Mouse (Mus musculus) heart, embryonic 16.5 days (tissue): ENCODE measurements around the gene Galnt2. TPM values are rescaled to one million over a fixed set of nuclear protein-coding genes. Genes with fewer than 3 reads are reported as not detected.

Source experiments
- ATAC-seq: fragments of 200-750 bp; cut with Nextera tagmentation; replicated peaks from 2 replicates; pipeline ENCODE4 v1.8.0; 2017; ENCODE audit warnings: moderate number of reproducible peaks; ENCODE audit not compliant: insufficient read depth, low FRiP score; ENCODE audit errors: extremely low read depth
- H3K27ac ChIP-seq: fragments of 300-500 bp; sonication (generic); 2 replicates; pipeline ENCODE4 v1.5.1; 2014; ENCODE audit warnings: mild to moderate bottlenecking, low read length, control low read depth, moderate library complexity
- H3K27me3 ChIP-seq: fragments of 300-500 bp; sonication (generic); 2 replicates; pipeline ENCODE4 v1.6.1; 2014; ENCODE audit warnings: low read length, mixed read lengths; ENCODE audit not compliant: control insufficient read depth, insufficient read depth
- H3K36me3 ChIP-seq: fragments of 300-500 bp; sonication (generic); 2 replicates; pipeline ENCODE4 v1.6.1; 2014; ENCODE audit not compliant: control insufficient read depth, insufficient read depth
- H3K4me1 ChIP-seq: fragments of 300-500 bp; sonication (generic); 2 replicates; pipeline ENCODE4 v1.6.1; 2014; ENCODE audit warnings: low read length, mixed read lengths; ENCODE audit not compliant: control insufficient read depth, insufficient read depth
- H3K4me2 ChIP-seq: fragments of 300-500 bp; sonication (generic); 2 replicates; pipeline ENCODE4 v1.6.1; 2014; ENCODE audit warnings: low read depth, mild to moderate bottlenecking, control low read depth, low read length
- H3K4me3 ChIP-seq: fragments of 300-500 bp; sonication (generic); 2 replicates; pipeline ENCODE4 v1.5.1; 2014; ENCODE audit warnings: mild to moderate bottlenecking, control low read depth, low read length
- H3K9ac ChIP-seq: fragments of 300-500 bp; sonication (generic); 2 replicates; pipeline ENCODE4 v1.6.1; 2014; ENCODE audit warnings: low read length, control low read depth
- H3K9me3 ChIP-seq: fragments of 300-500 bp; sonication (generic); replicated peaks from 2 replicates; pipeline ENCODE4 v1.6.1; 2016; ENCODE audit warnings: low read length; ENCODE audit not compliant: control insufficient read depth
- WGBS: fragments of 180-500 bp; shearing (Covaris S2); extraction: QIAGEN DNeasy Blood & Tissue Kit; methylation state at CpG from one replicate; pipeline ENCODE4 v1.1.7; 2014; 5-methylcytosine and 5-hydroxymethylcytosine counted together
- polyA plus RNA-seq: library from polyadenylated mRNA; unstranded; fragments of >200 nt; fragmentation: Nextera tagmentation; extraction: Ambion mirVana; gene quantifications from 2 replicates; pipeline ENCODE4 v1.2.1, GENCODE M21; 2015

The Galnt2 gene
- polyA plus RNA-seq, 1 experiment from 2014 or later: 35.6 TPM

GRCm38 (mm10) chr8:124294900-124295299 lies 63.7 kb downstream of the Galnt2 start:
- Histone ChIP-seq H3K9me3 (no peaks in the 10 kb centered on the region), H3K4me2 (0 out of 2 replicates have a peak overlapping the region, but pooled peaks have one; percentile 1), H3K4me3 (no peak overlapping the region), H3K27me3 (no peaks in the 10 kb centered on the region), H3K4me1 (peaks cover 30% of the 10 kb centered on the region), H3K36me3 (no peaks in the 10 kb centered on the region), H3K9ac (peak overlapping the region; percentile 9; the same call in 1 of the 2 replicates), H3K27ac (peak overlapping the region; percentile 60)
- ATAC-seq: no peak
- 56% methylated on average over 10 of the region's 10 CpGs for WGBS

- peak overlapping the region; percentile 60; the same call in 1 of the 2 replicates for H3K27ac ChIP-seq
- H3K4me2 ChIP-seq: no peak overlapping the region
- no peak overlapping the region for H3K4me3 ChIP-seq
- H3K9ac ChIP-seq: no peak overlapping the region
- H3K36me3 ChIP-seq: no peaks in the 10 kb centered on the region
- WGBS: 77% methylated on average over 6 of the region's 6 CpGs
- peaks cover 31% of the 10 kb centered on the region for H3K4me1 ChIP-seq
- H3K9me3 ChIP-seq: no peaks in the 10 kb centered on the region
- no peak for ATAC-seq
- H3K27me3 ChIP-seq: no peaks in the 10 kb centered on the region
These were observed 64.2 kb downstream of the Galnt2 start for GRCm38 (mm10) chr8:124295357-124295756.

GRCm38 (mm10) chr8:124301512-124301911 lies 70.3 kb downstream of the Galnt2 start:
- H3K27ac ChIP-seq: no peak overlapping the region
- no peak overlapping the region for H3K4me3 ChIP-seq
- WGBS: 71% methylated on average over 4 of the region's 4 CpGs
- no peaks in the 10 kb centered on the region for H3K36me3 ChIP-seq
- no peak overlapping the region for H3K4me2 ChIP-seq
- no peak overlapping the region for H3K9ac ChIP-seq
- H3K27me3 ChIP-seq: no peaks in the 10 kb centered on the region
- H3K9me3 ChIP-seq: no peaks in the 10 kb centered on the region
- ATAC-seq: no peak
- H3K4me1 ChIP-seq: peaks cover 14% of the 10 kb centered on the region

- Histone ChIP-seq H3K27me3 (no peaks in the 10 kb centered on the region), H3K36me3 (no peaks in the 10 kb centered on the region), H3K9me3 (no peaks in the 10 kb centered on the region), H3K9ac (no peak overlapping the region), H3K4me2 (no peak overlapping the region), H3K27ac (no peak overlapping the region), H3K4me1 (peaks cover 16% of the 10 kb centered on the region), H3K4me3 (no peak overlapping the region)
- no peak for ATAC-seq
- 77% methylated on average over 7 of the region's 7 CpGs for WGBS
These were observed 70.9 kb downstream of the Galnt2 start for GRCm38 (mm10) chr8:124301935-124302555.

GRCm38 (mm10) chr8:124303211-124303902 lies 72.2 kb downstream of the Galnt2 start:
- Histone ChIP-seq H3K4me1 (peaks cover 21% of the 10 kb centered on the region), H3K9ac (no peak overlapping the region), H3K27me3 (no peaks in the 10 kb centered on the region), H3K4me2 (no peak overlapping the region), H3K36me3 (no peaks in the 10 kb centered on the region), H3K27ac (no peak overlapping the region), H3K9me3 (no peaks in the 10 kb centered on the region), H3K4me3 (no peak overlapping the region)
- 84% methylated on average over 15 of the region's 15 CpGs for WGBS
- ATAC-seq: no peak

GRCm38 (mm10) chr8:124304141-124304540 lies 73.0 kb downstream of the Galnt2 start:
- WGBS: 72% methylated on average over 4 of the region's 4 CpGs
- ATAC-seq: no peak
- Histone ChIP-seq H3K27me3 (no peaks in the 10 kb centered on the region), H3K36me3 (no peaks in the 10 kb centered on the region), H3K27ac (no peak overlapping the region), H3K9me3 (no peaks in the 10 kb centered on the region), H3K4me3 (no peak overlapping the region), H3K9ac (no peak overlapping the region), H3K4me1 (peaks cover 21% of the 10 kb centered on the region), H3K4me2 (no peak overlapping the region)

- ATAC-seq: no peak
- WGBS: 47% methylated on average over 7 of the region's 7 CpGs
- peak overlapping the region; percentile 69 for H3K27ac ChIP-seq
- H3K9me3 ChIP-seq: no peaks in the 10 kb centered on the region
- H3K27me3 ChIP-seq: no peaks in the 10 kb centered on the region
- no peak overlapping the region for H3K4me2 ChIP-seq
- no peak overlapping the region for H3K4me3 ChIP-seq
- H3K4me1 ChIP-seq: peaks cover 20% of the 10 kb centered on the region
- no peaks in the 10 kb centered on the region for H3K36me3 ChIP-seq
- H3K9ac ChIP-seq: no peak overlapping the region
These were observed 75.4 kb downstream of the Galnt2 start for GRCm38 (mm10) chr8:124306574-124306973.

GRCm38 (mm10) chr8:124307700-124308099 lies 76.5 kb downstream of the Galnt2 start:
- H3K4me1 ChIP-seq: peaks cover 16% of the 10 kb centered on the region
- no peaks in the 10 kb centered on the region for H3K27me3 ChIP-seq
- no peaks in the 10 kb centered on the region for H3K36me3 ChIP-seq
- no peak overlapping the region for H3K9ac ChIP-seq
- H3K4me3 ChIP-seq: no peak overlapping the region
- ATAC-seq: no peak; the same call in 1 of the 2 replicates
- no peak overlapping the region for H3K4me2 ChIP-seq
- no peak overlapping the region for H3K27ac ChIP-seq
- WGBS: 83% methylated on average over 10 of the region's 10 CpGs
- H3K9me3 ChIP-seq: no peaks in the 10 kb centered on the region

GRCm38 (mm10) chr8:124310509-124310908 lies 79.3 kb downstream of the Galnt2 start:
- no peak overlapping the region for H3K4me2 ChIP-seq
- H3K36me3 ChIP-seq: no peaks in the 10 kb centered on the region
- WGBS: 88% methylated on average over 13 of the region's 13 CpGs
- ATAC-seq: no peak
- H3K4me1 ChIP-seq: peaks cover 38% of the 10 kb centered on the region
- H3K4me3 ChIP-seq: no peak overlapping the region
- no peaks in the 10 kb centered on the region for H3K27me3 ChIP-seq
- H3K9me3 ChIP-seq: no peaks in the 10 kb centered on the region
- H3K27ac ChIP-seq: no peak overlapping the region
- H3K9ac ChIP-seq: no peak overlapping the region
